Mouse (Mus musculus) embryo, embryonic 10 days (tissue): ENCODE results near the gene Pald1.
A peak's percentile ranks its signal among the peaks of the same experiment; 100 is the strongest.

Experiments used
- DNase-seq: peaks from one replicate; pipeline ENCODE4 v3.0.0-alpha.2; 2015; ENCODE audit warnings: low spot score

Gene Pald1

GRCm38 (mm10) chr10:61370273-61370979, 12.9 kb downstream of the Pald1 start:
- peak; percentile 67 for DNase-seq

GRCm38 (mm10) chr10:61369755-61370154, 13.6 kb downstream of the Pald1 start:
- DNase-seq, result no peak

- no peak for DNase-seq
These were observed 17.4 kb downstream of the Pald1 start for GRCm38 (mm10) chr10:61365902-61366301.

- DNase-seq, result no peak
These were observed 18.9 kb downstream of the Pald1 start for GRCm38 (mm10) chr10:61364431-61364830.

- no peak for DNase-seq
These were observed 20.3 kb downstream of the Pald1 start for GRCm38 (mm10) chr10:61362992-61363391.

- DNase-seq, result no peak
These were observed 20.8 kb downstream of the Pald1 start for GRCm38 (mm10) chr10:61362483-61362882.

- DNase-seq, result no peak
These were observed 22.7 kb downstream of the Pald1 start for GRCm38 (mm10) chr10:61360667-61361066.

GRCm38 (mm10) chr10:61359411-61359810, 23.9 kb downstream of the Pald1 start:
- DNase-seq, result no peak

- DNase-seq, result no peak
These were observed 25.7 kb downstream of the Pald1 start for GRCm38 (mm10) chr10:61357658-61358057.

- DNase-seq, result no peak
These were observed 26.8 kb downstream of the Pald1 start for GRCm38 (mm10) chr10:61356568-61356967.

- no peak for DNase-seq
These were observed 27.2 kb downstream of the Pald1 start for GRCm38 (mm10) chr10:61356095-61356494.

GRCm38 (mm10) chr10:61355611-61356010, 27.7 kb downstream of the Pald1 start:
- no peak for DNase-seq

- DNase-seq, result no peak
These were observed 32.1 kb downstream of the Pald1 start for GRCm38 (mm10) chr10:61351216-61351615.

- no peak for DNase-seq
These were observed 37.0 kb downstream of the Pald1 start for GRCm38 (mm10) chr10:61346374-61346773.

GRCm38 (mm10) chr10:61345179-61345578, 38.2 kb downstream of the Pald1 start:
- DNase-seq, result no peak

- peak; percentile 74 for DNase-seq
These were observed 39.4 kb downstream of the Pald1 start for GRCm38 (mm10) chr10:61343950-61344349.

GRCm38 (mm10) chr10:61342750-61343149, 40.6 kb downstream of the Pald1 start:
- DNase-seq, result no peak

- DNase-seq, result peak; percentile 77
These were observed 41.8 kb downstream of the Pald1 start for GRCm38 (mm10) chr10:61341557-61341956.

GRCm38 (mm10) chr10:61341045-61341444, 42.3 kb downstream of the Pald1 start:
- no peak for DNase-seq

GRCm38 (mm10) chr10:61340247-61340646, 43.1 kb downstream of the Pald1 start:
- no peak for DNase-seq

- DNase-seq, result no peak
These were observed 44.1 kb downstream of the Pald1 start for GRCm38 (mm10) chr10:61339216-61339615.

GRCm38 (mm10) chr10:61337665-61338064, 45.7 kb downstream of the Pald1 start:
- DNase-seq, result no peak

- no peak for DNase-seq
These were observed 46.7 kb downstream of the Pald1 start for GRCm38 (mm10) chr10:61336592-61336991.

GRCm38 (mm10) chr10:61336137-61336536, 47.2 kb downstream of the Pald1 start:
- DNase-seq, result peak; percentile 97
